Mouse (Mus musculus): ENCODE measurements at regions not wholly inside any gene's neighbourhood (a gene's known extent, or its start where the extent isn't known, plus 50 kb on each side); places are given as distances from the start of the nearest gene placed in this dataset.

GRCm38 (mm10) chr4:51448978-51449377 is 232.5 kb downstream of the Cylc2 start:
- no peak for TF ChIP-seq POLR2A (IDR thresholded peaks at IDR 0.05; ENCODE audit: borderline replicate concordance, extremely low read depth, insufficient read depth, insufficient read length, poor library complexity, severe bottlenecking)
- TF ChIP-seq CTCF (IDR thresholded peaks at IDR 0.05; ENCODE audit: borderline replicate concordance, extremely low read depth, insufficient read depth, insufficient read length): no peak
- DNase-seq (ENCODE audit: low read depth): peak; percentile 46

Data from brain, embryonic 14.5 days (tissue).